Mouse (Mus musculus) heart, postnatal 0 days (tissue): ENCODE data around the gene Ankrd52. TPM values are rescaled to one million over a fixed set of nuclear protein-coding genes. Genes with fewer than 3 reads are reported as not detected.

ENCODE experiments used
- ATAC-seq: fragments of 200-750 bp; cut with Nextera tagmentation; 2 replicates; pipeline ENCODE4 v1.8.0; 2017; ENCODE audit warnings: low read depth, moderate number of reproducible peaks, moderate library complexity; ENCODE audit not compliant: insufficient read depth
- DNase-seq: peaks from one replicate; pipeline ENCODE4 v3.0.0-alpha.2; 2016; ENCODE audit warnings: low spot score
- H3K27ac ChIP-seq: fragments of 300-500 bp; sonication (generic); 2 replicates; pipeline ENCODE4 v1.5.1; 2014; ENCODE audit warnings: low read depth, mild to moderate bottlenecking
- H3K27me3 ChIP-seq: fragments of 300-500 bp; sonication (generic); 2 replicates; pipeline ENCODE4 v1.6.1; 2014; ENCODE audit warnings: low read length, mixed read lengths; ENCODE audit not compliant: control insufficient read depth, insufficient read depth
- H3K36me3 ChIP-seq: fragments of 300-500 bp; sonication (generic); replicated peaks from 2 replicates; pipeline ENCODE4 v1.6.1; 2014; ENCODE audit warnings: low read length, mixed read lengths; ENCODE audit not compliant: control insufficient read depth, insufficient read depth
- H3K4me1 ChIP-seq: fragments of 300-500 bp; sonication (generic); 2 replicates; pipeline ENCODE4 v1.6.1; 2014; ENCODE audit warnings: antibody characterized with exemption; ENCODE audit not compliant: control insufficient read depth, insufficient read depth
- H3K4me2 ChIP-seq: fragments of 300-500 bp; sonication (generic); 2 replicates; pipeline ENCODE4 v1.6.1; 2014; ENCODE audit warnings: low read depth, mild to moderate bottlenecking, low read length, moderate library complexity
- H3K4me3 ChIP-seq: fragments of 300-500 bp; sonication (generic); 2 replicates; pipeline ENCODE4 v1.5.1; 2014; ENCODE audit warnings: low read depth, low read length
- H3K9ac ChIP-seq: fragments of 300-500 bp; sonication (generic); replicated peaks from 2 replicates; pipeline ENCODE4 v1.6.1; 2014; ENCODE audit warnings: low read depth, low read length, mixed read lengths
- H3K9me3 ChIP-seq: fragments of 300-500 bp; sonication (generic); replicated peaks from 2 replicates; pipeline ENCODE4 v1.6.1; 2016; ENCODE audit warnings: low read length; ENCODE audit not compliant: control insufficient read depth
- CTCF ChIP-seq: IDR thresholded peaks from 2 replicates; pipeline ENCODE4 v1.5.1; 2016; ENCODE audit warnings: antibody characterized with exemption, control low read depth, low read depth
- EP300 ChIP-seq: IDR thresholded peaks from 2 replicates; pipeline ENCODE4 v1.6.1; 2016; ENCODE audit warnings: antibody characterized with exemption, low read depth
- WGBS: fragments of 180-500 bp; shearing (Covaris S2); extraction: QIAGEN DNeasy Blood & Tissue Kit; methylation state at CpG from one replicate; pipeline ENCODE4 v1.1.7; 2014; 5-methylcytosine and 5-hydroxymethylcytosine counted together
- polyA plus RNA-seq: library from polyadenylated mRNA; unstranded; fragments of >200 nt; fragmentation: Nextera tagmentation; extraction: Ambion mirVana; gene quantifications from 2 replicates; pipeline ENCODE4 v1.2.1, GENCODE M21; 2015
- total RNA-seq: library from RNA; depleted of rRNA; stranded (reverse); fragments of >200 nt; gene quantifications from 2 replicates; pipeline ENCODE4 v1.2.3, GENCODE M21; 2014; ENCODE audit warnings: low replicate concordance

Gene Ankrd52
- total and polyA plus RNA-seq, 2 experiments from 2014 or later, result 4.5 to 17.6 TPM

- no peak overlapping the region for H3K4me3 ChIP-seq
- H3K4me1 ChIP-seq, result peaks cover 44% of the 10 kb centered on the region; the same call in 1 of the 2 replicates
- ATAC-seq, result no peak
- H3K27ac ChIP-seq, result no peak overlapping the region; the same call in 1 of the 2 replicates
- no peaks in the 10 kb centered on the region for H3K27me3 ChIP-seq
- 84% methylated on average over 1 of the region's 1 CpGs for WGBS
- H3K9ac ChIP-seq, result no peak overlapping the region
- DNase-seq, result no peak
- H3K4me2 ChIP-seq, result no peak overlapping the region
- TF ChIP-seq EP300 (no peak), CTCF (no peak)
- H3K9me3 ChIP-seq, result no peaks in the 10 kb centered on the region
- H3K36me3 ChIP-seq, result no peaks in the 10 kb centered on the region
Observed at GRCm38 (mm10) chr10:128343436-128343835, 33.5 kb upstream of the Ankrd52 start.

GRCm38 (mm10) chr10:128344568-128345275, 32.2 kb upstream of the Ankrd52 start:
- Histone ChIP-seq H3K4me3 (peak overlapping the region; percentile 34), H3K4me1 (peaks cover 34% of the 10 kb centered on the region; the same call in 1 of the 2 replicates), H3K9ac (peak overlapping the region; percentile 35), H3K27ac (peak overlapping the region; percentile 78), H3K4me2 (peak overlapping the region; percentile 56), H3K27me3 (no peaks in the 10 kb centered on the region), H3K9me3 (no peaks in the 10 kb centered on the region), H3K36me3 (peaks cover 5% of the 10 kb centered on the region; the same call in 1 of the 2 replicates)
- WGBS, result 6% methylated on average over 7 of the region's 7 CpGs
- ATAC-seq (peak; percentile 89), DNase-seq (peak; percentile 93)
- TF ChIP-seq CTCF, result no peak
- peak; percentile 77; the same call in 1 of the 2 replicates for TF ChIP-seq EP300

- H3K36me3 ChIP-seq, result peaks cover 33% of the 10 kb centered on the region
- H3K4me2 ChIP-seq, result no peak overlapping the region
- no peak overlapping the region for H3K9ac ChIP-seq
- ATAC-seq (no peak), DNase-seq (no peak)
- no peaks in the 10 kb centered on the region for H3K27me3 ChIP-seq
- peaks cover 21% of the 10 kb centered on the region; the same call in 1 of the 2 replicates for H3K4me1 ChIP-seq
- TF ChIP-seq CTCF (no peak), EP300 (no peak)
- no peaks in the 10 kb centered on the region for H3K9me3 ChIP-seq
- H3K27ac ChIP-seq, result no peak overlapping the region
- WGBS, result 81% methylated on average over 8 of the region's 8 CpGs
- H3K4me3 ChIP-seq, result no peak overlapping the region
Observed at GRCm38 (mm10) chr10:128347541-128347940, 29.4 kb upstream of the Ankrd52 start.

GRCm38 (mm10) chr10:128358796-128359195, 18.1 kb upstream of the Ankrd52 start:
- Histone ChIP-seq H3K9me3 (no peaks in the 10 kb centered on the region), H3K27ac (no peak overlapping the region), H3K9ac (no peak overlapping the region), H3K4me1 (no peaks in the 10 kb centered on the region), H3K36me3 (peaks cover 86% of the 10 kb centered on the region), H3K27me3 (no peaks in the 10 kb centered on the region), H3K4me3 (no peak overlapping the region), H3K4me2 (no peak overlapping the region)
- 44% methylated on average over 2 of the region's 2 CpGs for WGBS
- DNase-seq, result peak; percentile 57
- ATAC-seq, result peak; percentile 37; the same call in 1 of the 2 replicates
- TF ChIP-seq EP300 (no peak), CTCF (peak; percentile 59)

- Histone ChIP-seq H3K9me3 (no peaks in the 10 kb centered on the region), H3K4me3 (no peak overlapping the region), H3K27ac (no peak overlapping the region), H3K9ac (no peak overlapping the region), H3K4me1 (no peaks in the 10 kb centered on the region), H3K4me2 (no peak overlapping the region), H3K36me3 (peaks cover 82% of the 10 kb centered on the region), H3K27me3 (no peaks in the 10 kb centered on the region)
- DNase-seq (no peak), ATAC-seq (no peak)
- 47% methylated on average over 6 of the region's 6 CpGs for WGBS
- TF ChIP-seq EP300 (no peak), CTCF (no peak)
Observed at GRCm38 (mm10) chr10:128359226-128359625, 17.7 kb upstream of the Ankrd52 start.

GRCm38 (mm10) chr10:128361836-128362235, 15.1 kb upstream of the Ankrd52 start:
- no peaks in the 10 kb centered on the region for H3K4me1 ChIP-seq
- H3K27me3 ChIP-seq, result no peaks in the 10 kb centered on the region
- TF ChIP-seq EP300 (no peak), CTCF (no peak)
- peaks cover 76% of the 10 kb centered on the region for H3K36me3 ChIP-seq
- no peak overlapping the region for H3K4me2 ChIP-seq
- ATAC-seq, result 0 out of 2 replicates have a peak, but pooled peaks have one; percentile 22
- DNase-seq, result no peak
- H3K9ac ChIP-seq, result no peak overlapping the region
- no peak overlapping the region for H3K4me3 ChIP-seq
- WGBS, result 61% methylated on average over 6 of the region's 6 CpGs
- H3K27ac ChIP-seq, result peak overlapping the region; percentile 65
- H3K9me3 ChIP-seq, result no peaks in the 10 kb centered on the region
